Mouse (Mus musculus) adrenal gland, postnatal 36 days (tissue): ENCODE results near the gene Ltbr. TPM values are rescaled to one million over a fixed set of nuclear protein-coding genes. Genes with fewer than 3 reads are reported as not detected.
A peak's percentile ranks its signal among the peaks of the same experiment; 100 is the strongest.

Experiments
- DNase-seq, 2 experiments: peaks; one replicate each; pipeline ENCODE4 v3.0.0; 2021; ENCODE audit warnings: mixed read lengths in 1 of 2
- long read RNA-seq, 2 experiments: library from polyadenylated mRNA; stranded (forward); transcript quantifications; one replicate each; pipeline ENCODE4 v2.0.0; 2021; ENCODE audit warnings: borderline sequencing depth in 2 of 2
- total RNA-seq, 2 experiments: library from RNA; stranded (reverse); gene quantifications; 2 replicates each; pipeline ENCODE4 v1.2.3; 2021

Gene Ltbr
- 10 to 100 TPM; 76.7 to 87.4 TPM for total RNA-seq
- long read RNA-seq, experiment 1, transcript Ltbr-201 (10 exons, 2,107 nt): major isoform, 9 of 36 reads
- long read RNA-seq, experiment 1, partial matches to known transcripts: 25 of 36 reads
- long read RNA-seq, experiment 1, other reads (novel, unspliced or antisense): 2 of 36 reads
- long read RNA-seq, experiment 2, transcript Ltbr-201 (10 exons, 2,107 nt): major isoform, 10 of 16 reads
- long read RNA-seq, experiment 2, partial matches to known transcripts: 6 of 16 reads
- long read RNA-seq, experiment 2, other reads (novel, unspliced or antisense): 0 of 16 reads

- peak; percentile 94 to 98 for DNase-seq
These were observed at the start of gene Ltbr for GRCm38 (mm10) chr6:125313546-125314230. TSS of gene Ltbr (minus strand) at chr6:125313885.

- no peak for DNase-seq
These were observed 49.3 kb upstream of the Ltbr start for GRCm38 (mm10) chr6:125363021-125363420.

- DNase-seq: peak; percentile 63 to 72
These were observed 48.0 kb upstream of the Ltbr start for GRCm38 (mm10) chr6:125361467-125362291.

GRCm38 (mm10) chr6:125360846-125361245 lies 47.2 kb upstream of the Ltbr start:
- DNase-seq: no peak

GRCm38 (mm10) chr6:125359999-125360398 lies 46.3 kb upstream of the Ltbr start:
- DNase-seq: peak; percentile 72 to 79

- DNase-seq: no peak
These were observed 43.6 kb upstream of the Ltbr start for GRCm38 (mm10) chr6:125357334-125357733.

GRCm38 (mm10) chr6:125356264-125356663 lies 42.6 kb upstream of the Ltbr start:
- DNase-seq: no peak

- DNase-seq: no peak
These were observed 41.6 kb upstream of the Ltbr start for GRCm38 (mm10) chr6:125355197-125355741.

GRCm38 (mm10) chr6:125354352-125355151 lies 40.9 kb upstream of the Ltbr start:
- DNase-seq: peak; percentile 88 to 89

GRCm38 (mm10) chr6:125353655-125354054 lies 40.0 kb upstream of the Ltbr start:
- DNase-seq: no peak

- DNase-seq: no peak
These were observed 39.5 kb upstream of the Ltbr start for GRCm38 (mm10) chr6:125353221-125353620.

GRCm38 (mm10) chr6:125352811-125353210 lies 39.1 kb upstream of the Ltbr start:
- no peak for DNase-seq

- DNase-seq: peak in 1 of 2 experiments; percentile 57
These were observed 38.3 kb upstream of the Ltbr start for GRCm38 (mm10) chr6:125352046-125352384.

- DNase-seq: peak; percentile 87 to 89
These were observed 37.8 kb upstream of the Ltbr start for GRCm38 (mm10) chr6:125351368-125352045.

GRCm38 (mm10) chr6:125350995-125351324 lies 37.3 kb upstream of the Ltbr start:
- DNase-seq: peak in 1 of 2 experiments; percentile 49

- peak; percentile 62 to 63 for DNase-seq
These were observed 36.7 kb upstream of the Ltbr start for GRCm38 (mm10) chr6:125350231-125350994.

- peak; percentile 83 to 88 for DNase-seq
These were observed 36.0 kb upstream of the Ltbr start for GRCm38 (mm10) chr6:125349575-125350230.

- DNase-seq: peak in 1 of 2 experiments; percentile 24
These were observed 35.3 kb upstream of the Ltbr start, which contains the start of gene Tnfrsf1a for GRCm38 (mm10) chr6:125348721-125349574. TSS of gene Tnfrsf1a (plus strand) at chr6:125349362.

- no peak for DNase-seq
These were observed 32.3 kb upstream of the Ltbr start for GRCm38 (mm10) chr6:125346029-125346428.
